Mouse (Mus musculus) heart, adult 18-20 months (tissue): ENCODE results near the gene Cnnm2. TPM values are rescaled to one million over a fixed set of nuclear protein-coding genes. Genes with fewer than 3 reads are reported as not detected.

Source experiments
- DNase-seq, 2 experiments: peaks; one replicate each; pipeline ENCODE4 v3.0.0; 2021 to 2022; ENCODE audit warnings: mixed read lengths in 1 of 2
- total RNA-seq, 2 experiments: library from RNA; stranded (reverse); gene quantifications; 2 replicates each; pipeline ENCODE4 v1.2.3; 2021

Cnnm2 gene
- total RNA-seq, 2 experiments from 2014 or later, result 5.7 to 6.7 TPM

GRCm38 (mm10) chr19:46886826-46887225 lies 125.4 kb downstream of the Cnnm2 start:
- DNase-seq, result no peak

DNA sequence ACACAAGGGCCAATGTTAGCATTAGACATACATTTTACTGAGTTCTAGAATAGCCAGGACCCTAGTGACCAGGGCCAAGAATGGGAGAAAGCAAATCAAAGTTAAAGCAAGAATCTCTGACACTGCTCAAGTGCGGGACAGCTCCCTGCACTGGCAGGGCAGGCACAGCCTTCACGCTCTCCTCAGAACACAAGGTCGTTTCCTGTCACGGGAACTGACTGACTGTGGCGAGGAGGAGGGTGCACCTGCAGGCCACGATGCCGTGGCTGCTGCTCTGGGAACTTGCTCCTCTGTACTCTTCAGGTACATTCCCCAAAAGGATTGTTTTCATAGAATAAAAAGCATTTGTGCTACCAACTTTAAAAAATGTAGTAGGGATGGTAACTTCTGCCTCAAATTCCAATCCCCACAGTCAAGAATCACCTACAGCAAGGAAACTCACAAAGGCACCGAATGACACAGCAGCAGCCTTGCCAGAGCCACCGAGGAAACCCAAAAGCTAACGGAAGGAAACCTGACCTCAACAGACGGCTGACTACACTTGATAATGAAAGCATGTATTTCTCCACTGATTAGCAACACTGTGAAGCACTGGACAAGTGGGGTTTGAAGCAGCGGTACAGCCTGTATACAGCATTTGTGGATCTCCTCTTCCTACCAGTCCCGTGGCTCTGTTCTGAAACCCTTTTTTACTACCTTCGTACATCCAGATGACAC lies 126.6 kb downstream of the Cnnm2 start:
- peak in 1 of 2 experiments; percentile 31 for DNase-seq

DNA sequence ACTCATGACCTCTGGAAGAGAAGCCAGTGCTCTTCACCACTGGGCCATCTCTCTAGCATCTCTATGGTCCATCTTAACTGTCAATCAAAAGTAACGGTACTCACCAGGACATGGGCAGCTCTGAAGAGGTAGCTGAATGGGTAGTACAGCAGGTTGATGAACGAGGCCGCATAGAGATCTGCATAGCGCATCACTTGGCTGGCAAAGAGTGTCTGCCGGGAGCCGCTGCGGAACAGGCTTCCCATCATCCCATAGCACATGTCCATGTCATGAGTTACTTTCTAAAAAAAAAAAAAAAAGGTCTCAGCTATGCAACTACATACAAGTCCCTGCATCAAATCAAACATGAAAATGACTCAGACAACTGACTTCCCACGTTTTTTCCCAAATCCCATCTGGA lies 128.3 kb downstream of the Cnnm2 start:
- no peak for DNase-seq

GRCm38 (mm10) chr19:46890657-46891056 lies 129.3 kb downstream of the Cnnm2 start:
- DNase-seq, result no peak

DNA sequence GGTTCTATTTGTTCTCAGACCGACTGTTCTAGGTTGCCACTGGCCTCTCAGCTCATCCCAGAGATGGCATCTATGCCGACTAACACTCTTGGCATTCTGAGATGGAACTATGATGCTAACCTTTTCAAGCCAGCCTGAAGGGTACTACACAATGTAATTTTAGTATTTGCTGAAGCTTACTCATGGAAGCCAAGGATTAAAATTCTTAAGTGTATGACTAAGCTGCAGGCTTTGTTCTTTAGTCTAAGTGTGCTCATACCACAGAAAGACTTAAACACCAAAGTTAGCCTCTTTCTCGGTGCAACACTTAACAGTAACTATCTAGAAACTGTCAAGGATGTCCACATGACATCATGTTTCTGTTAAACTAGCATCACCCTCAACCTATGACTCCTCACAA lies 131.5 kb downstream of the Cnnm2 start:
- no peak for DNase-seq

DNA sequence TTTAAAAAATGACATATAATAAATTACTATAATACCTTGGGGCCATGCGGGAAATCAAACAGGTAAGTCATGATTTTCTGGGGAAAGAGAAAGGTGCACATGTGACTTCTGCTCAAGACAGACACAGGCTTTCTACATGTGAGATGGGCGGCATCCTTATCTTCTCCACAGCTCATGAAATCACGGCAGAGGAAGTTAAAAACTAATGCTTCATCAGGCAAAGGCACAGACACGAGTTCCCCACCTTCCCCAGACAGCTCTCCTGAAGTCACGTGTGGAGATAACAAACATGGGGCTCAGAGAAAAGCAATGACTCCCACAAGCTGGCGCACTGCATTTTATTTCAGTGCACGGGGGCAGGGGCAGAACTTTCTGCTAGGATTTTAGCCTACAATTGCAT lies 132.1 kb downstream of the Cnnm2 start:
- DNase-seq, result no peak

GRCm38 (mm10) chr19:46897135-46897534 lies 135.7 kb downstream of the Cnnm2 start:
- DNase-seq, result no peak

- DNase-seq, result no peak
Measured at GRCm38 (mm10) chr19:46898222-46898621, 136.8 kb downstream of the Cnnm2 start.

DNA sequence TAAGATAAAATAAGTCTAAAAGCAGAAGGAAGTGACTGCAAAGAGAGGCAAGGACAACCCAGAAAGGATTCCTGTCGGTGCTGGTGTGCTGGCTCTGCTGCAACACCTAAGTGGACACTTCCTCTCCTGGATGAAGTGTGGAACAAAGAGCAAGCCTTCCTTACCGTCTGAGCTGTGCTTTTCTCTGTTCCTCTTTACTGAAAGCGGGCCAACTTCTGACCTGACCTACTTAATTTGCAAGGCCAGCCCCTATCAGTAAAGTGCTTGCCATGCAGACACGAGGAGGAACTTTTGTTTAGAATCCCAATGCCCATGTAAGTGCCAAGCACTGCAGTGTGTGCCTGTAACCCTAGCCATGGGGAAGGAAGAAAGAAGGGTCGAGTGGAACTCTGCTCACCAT lies 137.9 kb downstream of the Cnnm2 start:
- DNase-seq, result peak; percentile 75 to 85

- no peak for DNase-seq
Measured at GRCm38 (mm10) chr19:46899871-46900270, 138.5 kb downstream of the Cnnm2 start.

DNA sequence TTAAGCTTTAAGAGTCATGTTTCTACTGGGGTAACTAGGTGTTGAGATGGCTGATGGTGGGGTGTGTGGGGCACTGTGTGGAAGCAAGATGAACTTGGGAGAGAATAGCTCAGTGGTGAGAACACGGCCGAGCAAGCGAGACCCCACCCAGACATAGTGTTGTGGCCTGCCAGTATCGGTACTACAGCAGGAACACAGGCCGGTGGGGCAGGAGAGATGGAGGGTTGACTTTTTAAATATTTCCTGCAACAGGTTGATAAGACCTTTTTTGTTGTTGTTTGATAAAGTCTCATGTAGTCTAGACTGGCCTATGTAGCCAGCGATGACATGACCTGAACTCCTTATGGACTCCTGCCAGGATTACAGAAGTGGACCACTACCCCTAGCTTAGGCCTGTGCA lies 139.4 kb downstream of the Cnnm2 start:
- DNase-seq, result no peak

GRCm38 (mm10) chr19:46901323-46901722 lies 139.9 kb downstream of the Cnnm2 start:
- DNase-seq, result peak; percentile 70 to 74

DNA sequence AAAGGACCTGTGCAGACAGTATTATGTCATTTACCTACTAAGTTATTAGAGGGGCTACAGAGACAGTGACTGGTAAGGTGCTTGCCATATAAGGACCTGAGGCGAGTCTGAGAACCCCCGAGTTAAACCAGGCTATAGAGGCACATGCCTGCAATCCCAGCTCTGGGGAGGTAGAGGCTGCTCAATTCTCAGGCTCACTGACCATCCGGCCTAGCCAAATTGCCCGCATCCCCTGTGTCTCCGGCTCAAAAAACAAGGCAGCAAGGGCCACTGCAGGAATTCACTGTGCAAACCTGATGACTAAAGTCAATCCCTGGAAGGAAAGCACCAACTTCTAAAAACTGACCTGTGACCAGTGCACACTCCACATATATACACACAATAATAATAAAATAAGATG lies 142.0 kb downstream of the Cnnm2 start:
- DNase-seq, result no peak

DNA sequence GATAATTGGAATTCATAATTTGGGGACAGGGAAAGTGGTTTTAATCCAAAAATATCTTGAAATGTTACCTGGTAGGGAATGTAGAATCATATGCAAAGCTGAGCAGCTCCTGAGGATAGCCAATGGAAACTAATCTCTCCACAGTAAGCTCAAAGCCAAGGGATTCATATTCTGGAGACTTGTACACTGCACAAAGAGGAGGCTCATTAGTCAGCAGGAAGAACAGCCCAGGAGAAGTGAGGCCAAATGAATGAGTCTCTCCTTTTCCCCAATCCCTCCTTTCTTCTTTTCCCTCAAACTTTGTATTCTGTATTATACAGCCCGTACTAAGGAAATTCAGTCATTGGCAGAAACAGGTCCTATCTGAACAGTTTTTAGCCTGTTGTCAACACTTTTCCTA lies 143.5 kb downstream of the Cnnm2 start:
- no peak for DNase-seq

- DNase-seq, result no peak
Measured at GRCm38 (mm10) chr19:46905383-46905782, 144.0 kb downstream of the Cnnm2 start.

DNA sequence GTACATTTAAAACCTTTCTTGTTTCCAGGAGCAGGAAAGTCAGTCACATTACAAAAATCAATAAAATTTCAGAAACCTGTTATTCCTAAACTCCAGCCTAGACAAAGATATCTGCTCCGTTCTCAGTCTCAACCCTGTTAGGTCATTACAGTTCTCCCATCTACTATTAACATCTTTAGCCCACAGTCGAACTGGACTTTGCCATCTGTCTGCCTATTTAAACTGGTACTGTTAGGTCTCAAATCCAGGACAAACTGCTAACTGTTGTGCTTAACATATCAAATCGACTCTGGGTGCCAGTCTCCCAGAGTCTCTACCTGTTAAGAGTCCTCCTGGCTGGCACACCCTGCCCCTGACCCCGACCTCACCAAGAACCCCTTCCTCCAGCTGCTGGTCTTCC lies 144.6 kb downstream of the Cnnm2 start:
- no peak for DNase-seq

DNA sequence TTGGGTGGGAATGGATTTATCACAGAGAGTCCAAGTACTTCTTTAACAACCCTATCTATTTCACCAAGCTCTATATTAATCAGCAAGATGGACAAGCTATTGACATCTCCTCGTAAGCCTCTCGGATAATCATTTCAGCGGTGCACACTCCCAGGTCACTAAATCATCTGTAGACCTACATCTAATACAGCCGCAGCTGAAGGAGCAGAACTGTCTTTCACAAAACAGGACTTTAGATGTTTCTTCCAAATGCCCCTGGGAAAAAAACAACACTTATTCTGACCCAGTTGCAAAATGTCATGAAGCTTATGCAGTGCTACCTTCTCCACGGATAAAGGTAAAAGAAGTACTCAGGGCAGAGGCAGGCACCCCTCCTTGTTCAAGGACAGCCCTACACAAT lies 146.8 kb downstream of the Cnnm2 start:
- DNase-seq, result no peak

DNA sequence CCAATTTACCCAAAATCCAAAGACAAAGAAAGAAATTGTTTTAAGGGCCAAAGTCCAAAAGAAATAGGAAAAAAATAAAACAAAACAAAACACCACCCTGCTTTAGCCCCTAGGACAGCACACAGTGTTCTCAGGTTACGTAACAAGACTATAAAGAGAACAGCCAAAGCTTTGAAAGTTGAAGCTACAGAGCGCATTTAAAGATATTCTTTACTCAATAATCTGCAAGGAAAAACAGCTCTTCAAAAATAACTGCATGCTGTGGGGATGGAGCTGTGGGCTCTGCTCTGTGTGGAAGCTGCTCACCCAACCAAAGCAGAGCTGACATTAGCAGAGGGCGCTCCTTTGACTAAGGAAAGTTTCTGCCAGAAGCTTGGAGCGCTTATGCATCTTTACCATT lies 147.6 kb downstream of the Cnnm2 start:
- DNase-seq, result peak; percentile 73

- no peak for DNase-seq
Measured at GRCm38 (mm10) chr19:46911492-46911891, 150.1 kb downstream of the Cnnm2 start.

DNA sequence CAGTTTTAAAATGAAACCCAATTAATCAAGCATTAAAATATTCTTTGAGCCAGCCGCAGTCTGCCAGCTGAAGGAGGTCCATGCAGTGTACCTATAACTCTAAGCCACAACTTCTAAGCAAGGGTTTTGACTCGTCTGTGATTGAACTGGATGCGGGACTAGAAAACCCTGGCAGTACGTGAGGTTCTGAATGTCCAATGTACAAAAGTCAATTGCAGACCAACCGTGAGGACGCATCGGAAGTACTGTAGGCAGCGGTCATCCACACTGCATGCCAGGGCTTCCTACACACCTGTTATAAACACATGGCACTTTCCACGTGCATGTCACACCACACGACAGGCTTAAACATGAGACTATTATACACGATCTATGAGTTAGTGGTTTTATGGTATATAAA lies 152.2 kb downstream of the Cnnm2 start:
- DNase-seq, result no peak

- peak; percentile 44 to 47 for DNase-seq
Measured at GRCm38 (mm10) chr19:46915406-46916080, 154.1 kb downstream of the Cnnm2 start.

DNA sequence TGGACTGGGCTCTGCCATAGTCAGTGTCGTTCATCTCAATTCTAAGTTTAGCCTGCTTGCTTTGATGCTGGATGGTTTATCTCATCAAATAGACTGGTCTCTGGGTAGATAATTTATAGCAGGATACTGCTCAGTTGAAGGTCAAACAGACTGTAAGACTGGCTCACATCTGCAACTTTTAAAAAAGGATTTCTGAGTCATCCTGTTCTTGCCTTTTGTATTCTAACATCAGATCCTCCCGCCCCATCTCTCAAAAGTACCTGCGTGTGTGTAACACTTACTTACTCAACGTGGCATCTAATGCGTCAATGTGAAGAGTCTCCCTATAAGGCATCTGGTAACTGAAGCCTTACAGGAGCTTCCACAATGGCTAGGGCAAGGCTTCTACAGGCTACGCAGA lies 159.2 kb downstream of the Cnnm2 start:
- no peak for DNase-seq

DNA sequence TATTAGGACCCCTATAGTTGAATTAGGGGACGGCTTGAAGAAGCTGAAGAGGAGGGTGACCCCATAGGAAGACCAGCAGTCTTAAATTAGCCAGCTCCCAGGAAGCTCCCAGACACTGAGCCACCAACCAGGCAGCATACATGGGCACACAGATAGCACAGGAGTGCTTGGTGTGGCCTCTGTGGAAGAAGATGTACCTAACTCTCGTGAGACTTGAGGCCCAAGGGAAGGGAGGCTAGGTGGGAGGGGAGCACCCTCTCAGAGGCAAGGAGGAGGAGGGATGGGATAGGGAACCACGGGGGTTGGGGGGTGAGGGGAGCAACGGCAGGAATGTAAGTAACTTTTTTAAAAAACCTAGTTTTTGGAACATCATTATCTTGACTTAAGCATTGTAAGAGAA lies 165.0 kb downstream of the Cnnm2 start:
- no peak for DNase-seq

- peak; percentile 34 to 40 for DNase-seq
Measured at GRCm38 (mm10) chr19:46926951-46927350, 165.6 kb downstream of the Cnnm2 start.
